Mouse (Mus musculus): ENCODE measurements around the gene Rangap1.

GRCm38 (mm10) chr15:81663281-81663680 is 82.0 kb downstream of the Rangap1 start:
- TF ChIP-seq GATA1 (IDR thresholded peaks at IDR 0.05; ENCODE audit: borderline replicate concordance, low read length), result no peak
- no peak for TF ChIP-seq FLI1 (IDR thresholded peaks at IDR 0.05; ENCODE audit: low read length)

All from megakaryocyte, embryonic 14.5 days (primary cell).